Mouse (Mus musculus) ES-E14 (cell line): ENCODE measurements at regions not wholly inside any gene's neighbourhood (a gene's known extent, or its start where the extent isn't known, plus 50 kb on each side); places are given as distances from the start of the nearest gene placed in this dataset.

Experiments
- DNase-seq: peaks from one replicate; pipeline ENCODE4 v3.0.0-alpha.2; 2013; ENCODE audit warnings: low read depth, low spot score
- H3K27ac ChIP-seq: 2 replicates; pipeline ENCODE4 v1.5.1; 2012; ENCODE audit warnings: low read depth, mild to moderate bottlenecking, low read length, moderate library complexity, mixed read lengths; ENCODE audit not compliant: poor library complexity, insufficient read depth, severe bottlenecking
- H3K36me3 ChIP-seq: 2 replicates; pipeline ENCODE4 v1.6.1; 2012; ENCODE audit warnings: mild to moderate bottlenecking, low read length, moderate library complexity, mixed read lengths; ENCODE audit not compliant: control insufficient read depth, poor library complexity, insufficient read depth, severe bottlenecking
- H3K4me1 ChIP-seq, 2 experiments: fragments of 150-350 bp in 1 of 2; sonication (generic) in 1 of 2; 2 replicates each; pipeline ENCODE4 v1.6.1; 2012; ENCODE audit warnings: low read length in 2 of 2, mild to moderate bottlenecking in 1 of 2, mixed read lengths in 1 of 2; ENCODE audit not compliant: control insufficient read depth in 2 of 2, insufficient read depth in 2 of 2, poor library complexity in 1 of 2
- H3K4me3 ChIP-seq, 2 experiments: fragments of 150-350 bp in 1 of 2; sonication (generic) in 1 of 2; 2 replicates each; pipeline ENCODE4 v1.5.1; 2012; ENCODE audit warnings: low read length in 2 of 2, low read depth in 1 of 2, mild to moderate bottlenecking in 1 of 2, mixed read lengths in 1 of 2; ENCODE audit not compliant: insufficient read depth in 1 of 2, poor library complexity in 1 of 2, severe bottlenecking in 1 of 2
- H3K9ac ChIP-seq: 2 replicates; pipeline ENCODE4 v1.6.1; 2012; ENCODE audit warnings: low read depth, mild to moderate bottlenecking, low read length, mixed read lengths; ENCODE audit not compliant: poor library complexity, insufficient read depth, severe bottlenecking
- H3K9me3 ChIP-seq: fragments of 150-350 bp; sonication (generic); 2 replicates; pipeline ENCODE4 v1.6.1; 2012; ENCODE audit warnings: low read depth, mild to moderate bottlenecking, low read length; ENCODE audit not compliant: control insufficient read depth, insufficient read depth
- CHD2 ChIP-seq: IDR thresholded peaks from 2 replicates; pipeline ENCODE4 v1.6.1; 2014; ENCODE audit warnings: mild to moderate bottlenecking, low read depth, low read length, inconsistent platforms
- HCFC1 ChIP-seq: IDR thresholded peaks from 2 replicates; pipeline ENCODE4 v1.6.1; 2012; ENCODE audit warnings: low read length, inconsistent platforms, borderline replicate concordance; ENCODE audit not compliant: insufficient read depth
- MAFK ChIP-seq: IDR thresholded peaks from 2 replicates; pipeline ENCODE4 v1.6.1; 2014; ENCODE audit warnings: mild to moderate bottlenecking, low read depth, low read length, inconsistent platforms; ENCODE audit not compliant: insufficient read depth
- ZC3H11A ChIP-seq: IDR thresholded peaks from 2 replicates; pipeline ENCODE4 v1.6.1; 2012; ENCODE audit warnings: low read depth, mild to moderate bottlenecking, inconsistent platforms, low read length, borderline replicate concordance
- ZNF384 ChIP-seq: IDR thresholded peaks from 2 replicates; pipeline ENCODE4 v1.6.1; 2012; ENCODE audit warnings: low read depth, low read length, inconsistent platforms
- in situ Hi-C, 2 experiments: fragments of 600-800 bp; cut with MboI; formaldehyde crosslinking; loops; one replicate each; pipeline ENCODE4 v1.15.1; 2025; ENCODE audit warnings: low sequenced_read_pairs in 2 of 2, inconsistent platforms in 1 of 2; ENCODE audit not compliant: unreplicated experiment in 2 of 2

GRCm38 (mm10) chr13:60455033-60455619 is 146.6 kb upstream of the Dapk1 start:
- Histone ChIP-seq H3K4me3 (no peak overlapping the region), H3K4me1 (peaks cover 0 to 2% of the 10 kb centered on the region in 2 experiments; a peak in 1 of 4 replicates), H3K36me3 (no peaks in the 10 kb centered on the region), H3K27ac (no peak overlapping the region), H3K9me3 (no peaks in the 10 kb centered on the region), H3K9ac (no peak overlapping the region)
- in situ Hi-C loops = loop anchor here in 1 of 2 experiments (25.0 kb wide), 1 partner anchor 568 kb away; no protein-coding TSS in a partner anchor
- TF ChIP-seq MAFK (no peak), ZC3H11A (no peak), ZNF384 (no peak), HCFC1 (no peak), CHD2 (no peak)
- DNase-seq = no peak

- H3K4me3 ChIP-seq = no peak overlapping the region
- in situ Hi-C loops = loop anchor here in 1 of 2 experiments (25.0 kb wide), 1 partner anchor 569 kb away; no protein-coding TSS in a partner anchor
- peaks cover 0 to 2% of the 10 kb centered on the region in 2 experiments; a peak in 1 of 4 replicates for H3K4me1 ChIP-seq
- H3K9me3 ChIP-seq = no peaks in the 10 kb centered on the region
- no peak overlapping the region for H3K27ac ChIP-seq
- H3K9ac ChIP-seq = no peak overlapping the region
- TF ChIP-seq CHD2 = no peak
- no peak for TF ChIP-seq MAFK
- no peak for TF ChIP-seq ZC3H11A
- no peaks in the 10 kb centered on the region for H3K36me3 ChIP-seq
- DNase-seq = no peak
Measured at GRCm38 (mm10) chr13:60455863-60456551, 145.7 kb upstream of the Dapk1 start.

GRCm38 (mm10) chr13:60457277-60457676 is 144.5 kb upstream of the Dapk1 start:
- in situ Hi-C loops = loop anchor here in 1 of 2 experiments (25.0 kb wide), 1 partner anchor 570 kb away; no protein-coding TSS in a partner anchor
- Histone ChIP-seq H3K27ac (no peak overlapping the region), H3K9me3 (no peaks in the 10 kb centered on the region), H3K36me3 (no peaks in the 10 kb centered on the region), H3K9ac (no peak overlapping the region), H3K4me3 (no peak overlapping the region), H3K4me1 (0 out of 4 replicates have a peak, but pooled peaks cover 0 to 2% of the 10 kb centered on the region in 2 experiments)
- no peak for TF ChIP-seq ZNF384
- no peak for TF ChIP-seq HCFC1
- no peak for TF ChIP-seq MAFK
- TF ChIP-seq ZC3H11A = no peak
- no peak for TF ChIP-seq CHD2
- no peak for DNase-seq

- TF ChIP-seq HCFC1 = no peak
- no peak for TF ChIP-seq MAFK
- no peak for TF ChIP-seq ZC3H11A
- no peak for TF ChIP-seq ZNF384
- no peak for TF ChIP-seq CHD2
- no peaks in the 10 kb centered on the region for H3K36me3 ChIP-seq
- no peak overlapping the region for H3K4me3 ChIP-seq
- H3K4me1 ChIP-seq = 0 out of 4 replicates have a peak, but pooled peaks cover 0 to 2% of the 10 kb centered on the region in 2 experiments
- no peaks in the 10 kb centered on the region for H3K9me3 ChIP-seq
- no peak for DNase-seq
- H3K27ac ChIP-seq = no peak overlapping the region
- no peak overlapping the region for H3K9ac ChIP-seq
- in situ Hi-C loops = loop anchor here in 1 of 2 experiments (25.0 kb wide), 1 partner anchor 572 kb away; no protein-coding TSS in a partner anchor
Measured at GRCm38 (mm10) chr13:60459002-60459401, 142.7 kb upstream of the Dapk1 start.
